Mouse (Mus musculus) brain, embryonic 14.5 days (tissue): ENCODE measurements around the gene Mymk. TPM values are rescaled to one million over a fixed set of nuclear protein-coding genes. Genes with fewer than 3 reads are reported as not detected.

ENCODE experiments used
- DNase-seq: peaks from one replicate; pipeline ENCODE4 v3.0.0-alpha.2; 2011; ENCODE audit warnings: low read depth
- CTCF ChIP-seq: fragments of 200-500 bp; IDR thresholded peaks from 2 replicates; pipeline ENCODE4 v1.5.1; 2012; ENCODE audit warnings: inconsistent platforms, mild to moderate bottlenecking, moderate library complexity, borderline replicate concordance; ENCODE audit not compliant: insufficient read depth, insufficient read length; ENCODE audit errors: extremely low read depth
- POLR2A ChIP-seq: fragments of 200-500 bp; IDR thresholded peaks from 2 replicates; pipeline ENCODE4 v1.6.1; 2012; ENCODE audit warnings: mild to moderate bottlenecking, inconsistent platforms, borderline replicate concordance; ENCODE audit not compliant: poor library complexity, insufficient read depth, insufficient read length, severe bottlenecking; ENCODE audit errors: extremely low read depth
- polyA plus RNA-seq: library from polyadenylated mRNA; depleted of rRNA; stranded (reverse); fragments of >200 nt; gene quantifications from 2 replicates; pipeline ENCODE4 v1.2.3, GENCODE M21; 2012; rRNA removed

Gene Mymk
- polyA plus RNA-seq, 1 experiment = 0.26 TPM

DNA sequence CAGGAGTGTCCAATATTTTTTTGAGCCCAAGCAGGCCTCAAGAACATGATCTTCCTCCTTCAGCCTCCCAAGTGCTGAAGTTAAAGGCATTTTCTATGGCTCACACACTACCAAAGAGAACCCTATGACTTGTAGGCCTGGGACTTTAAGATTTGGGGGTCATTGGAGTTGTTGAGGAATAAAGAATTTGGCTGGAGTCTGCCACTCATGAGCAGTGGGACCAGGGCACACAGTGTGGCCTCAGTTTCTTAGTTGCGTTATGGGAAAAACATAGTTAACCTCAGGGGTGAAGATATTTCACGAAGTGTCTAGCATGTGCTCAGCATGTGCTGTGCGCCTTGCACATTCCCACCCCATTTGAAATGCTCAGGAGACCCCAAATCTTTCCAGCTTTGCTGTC lies 45.6 kb downstream of the Mymk start:
- DNase-seq = no peak
- TF ChIP-seq POLR2A = no peak

DNA sequence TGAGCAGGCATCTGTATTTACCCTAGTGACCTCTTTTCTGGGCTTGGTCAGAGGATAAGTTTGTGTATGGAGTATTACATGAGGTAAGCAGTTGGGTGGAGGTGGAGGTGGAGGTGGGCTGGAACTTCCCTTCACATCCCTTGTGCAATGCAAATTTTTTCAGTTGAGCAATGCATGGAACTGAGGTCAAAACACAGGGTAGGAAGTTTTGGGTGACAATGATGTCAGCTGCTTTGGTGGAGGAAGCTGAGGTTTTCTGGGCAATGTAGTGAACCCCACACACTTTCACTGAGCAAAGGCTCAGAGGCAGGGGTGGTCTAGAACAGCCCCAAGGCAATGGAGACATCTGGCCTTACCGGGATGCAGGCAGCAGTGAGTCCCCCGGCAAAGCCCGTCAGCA lies 46.4 kb downstream of the Mymk start:
- TF ChIP-seq CTCF (no peak), POLR2A (no peak)
- DNase-seq = no peak

DNA sequence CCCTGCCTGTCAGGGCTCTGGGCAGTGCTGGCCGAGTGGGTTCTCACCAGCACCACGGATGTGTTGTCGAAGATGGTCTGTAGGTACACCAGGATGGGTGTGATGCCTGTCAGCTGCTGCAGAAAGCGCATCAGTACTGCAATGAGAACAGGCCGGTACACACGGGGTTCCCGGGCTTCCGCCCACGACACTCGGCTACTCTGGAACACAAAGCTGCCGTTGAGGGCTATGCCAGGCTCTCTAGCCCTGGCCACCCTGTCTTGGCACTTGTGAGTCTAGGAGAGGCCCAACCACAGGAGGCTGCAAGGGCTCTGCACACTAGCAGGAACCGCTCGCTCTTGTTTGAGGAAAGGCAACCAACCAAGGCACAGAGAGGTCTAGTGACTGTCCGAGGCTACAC lies 47.8 kb downstream of the Mymk start:
- DNase-seq = no peak
- TF ChIP-seq POLR2A (no peak), CTCF (no peak)

DNA sequence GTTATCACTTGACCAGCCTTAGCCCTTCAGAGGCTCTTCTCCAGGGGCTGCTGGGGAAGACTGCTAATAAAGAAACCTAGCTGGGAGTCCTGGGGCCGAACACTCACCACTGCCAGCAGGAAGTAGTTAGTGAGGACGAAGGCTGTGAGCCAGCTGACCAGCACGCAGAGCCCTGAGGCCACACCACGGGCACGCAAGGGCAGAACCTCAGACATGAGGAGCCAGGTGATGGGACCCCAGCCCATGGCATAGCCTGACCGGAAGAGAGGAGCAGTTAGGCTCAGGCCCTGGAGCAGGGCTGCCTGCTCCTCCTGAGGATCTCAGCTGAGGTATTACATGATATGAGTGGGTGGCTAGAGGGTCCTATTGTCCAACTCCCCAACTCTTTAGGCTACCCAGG lies 49.4 kb downstream of the Mymk start:
- TF ChIP-seq POLR2A (no peak), CTCF (no peak)
- DNase-seq = no peak

DNA sequence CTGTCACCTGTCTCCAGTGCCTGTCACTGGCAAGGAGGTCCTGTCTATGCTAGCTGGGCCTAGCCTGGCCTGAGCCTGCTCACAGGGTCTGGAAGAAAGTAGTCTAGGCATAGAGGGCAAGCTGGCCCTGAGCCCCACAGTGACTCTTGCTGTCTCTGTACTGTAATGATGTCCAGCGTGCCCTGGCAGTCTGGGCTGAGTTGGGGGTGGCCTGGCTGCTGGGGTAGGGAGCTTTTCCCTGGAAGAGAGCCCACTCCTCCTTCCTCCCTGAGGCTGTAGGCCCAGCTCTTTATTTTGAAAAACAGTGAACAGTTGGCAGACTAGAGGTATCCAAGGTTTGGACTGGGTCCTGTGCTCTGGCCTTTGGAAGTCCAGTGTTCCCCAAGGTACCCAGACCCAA lies 50.9 kb downstream of the Mymk start:
- TF ChIP-seq CTCF (no peak), POLR2A (no peak)
- no peak for DNase-seq

DNA sequence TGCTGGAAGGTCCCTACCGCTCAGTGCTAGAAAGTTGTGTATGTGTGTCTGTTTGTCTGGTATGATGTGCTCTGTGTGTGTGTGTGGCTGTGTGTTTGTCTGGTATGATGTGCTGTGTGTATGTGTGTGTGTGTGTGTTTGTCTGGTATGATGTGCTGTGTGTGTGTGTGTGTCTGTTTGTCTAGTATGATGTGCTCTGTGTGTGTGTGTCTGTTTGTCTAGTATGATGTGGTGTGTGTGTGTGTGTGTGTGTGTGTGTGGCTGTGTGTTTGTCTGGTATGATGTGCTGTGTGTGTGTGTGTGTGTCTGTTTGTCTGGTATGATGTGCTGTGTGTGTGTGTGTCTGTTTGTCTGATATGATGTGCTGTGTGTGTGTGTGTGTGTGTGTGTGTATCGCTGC lies 52.4 kb downstream of the Mymk start:
- no peak for TF ChIP-seq POLR2A
- no peak for TF ChIP-seq CTCF
- no peak for DNase-seq

DNA sequence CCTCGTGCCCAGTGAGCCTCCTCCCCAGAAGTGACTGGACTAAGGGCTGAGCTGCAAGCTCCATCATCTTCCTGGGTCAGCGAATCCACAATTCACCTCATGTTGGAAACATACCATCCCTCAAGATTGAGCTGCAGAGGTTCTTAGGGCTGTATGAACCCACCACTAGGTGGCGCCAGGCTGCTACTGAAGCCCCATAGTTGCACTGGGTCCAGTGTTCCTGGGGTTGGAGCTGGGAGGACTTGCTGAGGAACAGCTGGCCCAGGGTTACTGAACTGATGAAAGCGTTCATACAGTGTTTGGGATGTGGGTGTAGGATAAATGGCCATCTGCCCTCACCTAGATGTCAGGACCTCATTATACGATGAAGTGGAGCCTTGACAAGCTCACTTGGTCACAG lies 54.2 kb downstream of the Mymk start:
- DNase-seq = peak; percentile 77
- peak; percentile 89 for TF ChIP-seq CTCF
- no peak for TF ChIP-seq POLR2A

Other genes starting within 250 kb of the Mymk start
- gene Abo, start 207.2 kb downstream of the Mymk start, polyA plus RNA-seq = not detected in 2 replicates
- gene Surf6, start 169.3 kb downstream of the Mymk start, polyA plus RNA-seq = 24.6 and 30.1 TPM in 2 replicates
- gene Med22, start 161.5 kb downstream of the Mymk start, polyA plus RNA-seq = 119 and 181 TPM in 2 replicates
- 1,440 and 1,580 TPM in 2 replicates for gene Rpl7a, start 161.4 kb downstream of the Mymk start, polyA plus RNA-seq
- gene Surf2, start 155.8 kb downstream of the Mymk start, polyA plus RNA-seq = 51.2 and 56.7 TPM in 2 replicates
- gene Surf1, start 155.6 kb downstream of the Mymk start, polyA plus RNA-seq = 60.6 and 68.5 TPM in 2 replicates
- 97.7 and 102 TPM in 2 replicates for gene Surf4, start 138.3 kb downstream of the Mymk start, polyA plus RNA-seq
- 0.21 and 0.23 TPM in 2 replicates for gene Stkld1, start 138.1 kb downstream of the Mymk start, polyA plus RNA-seq
- 40.8 and 46.6 TPM in 2 replicates for gene Rexo4, start 107.8 kb downstream of the Mymk start, polyA plus RNA-seq
- 0.12 TPM in 1 of 2 replicates, not detected in the other for gene Adamts13, start 98.8 kb downstream of the Mymk start, polyA plus RNA-seq
- 95.9 and 110 TPM in 2 replicates for gene Cacfd1, start 62.3 kb downstream of the Mymk start, polyA plus RNA-seq
- gene Slc2a6, start 44.2 kb downstream of the Mymk start, polyA plus RNA-seq = 7.2 and 8.2 TPM in 2 replicates
- gene Adamtsl2, start 7.2 kb upstream of the Mymk start, polyA plus RNA-seq = 12.1 and 14.3 TPM in 2 replicates
- gene Fam163b, start 70.3 kb upstream of the Mymk start, polyA plus RNA-seq = 5.6 and 7.2 TPM in 2 replicates
- 0.88 and 2.7 TPM in 2 replicates for gene Dbh, start 93.1 kb upstream of the Mymk start, polyA plus RNA-seq
- gene Sardh, start 176.2 kb upstream of the Mymk start, polyA plus RNA-seq = 2.8 and 4.7 TPM in 2 replicates